Mouse (Mus musculus): ENCODE data around the gene Acpp.

GRCm38 (mm10) chr9:104254408-104255180, 83.0 kb downstream of the Acpp start:
- TF ChIP-seq EP300 (optimal IDR thresholded peaks at IDR 0.05) (no peak), CTCF (IDR thresholded peaks at IDR 0.05; ENCODE audit: low read depth) (no peak)
